8 mouse cellular contexts compared by ENCODE assay signal in genomic region chr1:80218268-80218667, GRCm38 (mm10). TPM values are rescaled to one million over a fixed set of nuclear protein-coding genes. Genes with fewer than 3 reads are reported as not detected.
A peak's percentile ranks its signal among the peaks of the same experiment; 100 is the strongest.
DNase-seq lines count a peak whose midpoint lies in the region; ATAC-seq and TF ChIP-seq lines count a peak whose summit lies in the region.

Fam124b (minus strand) TSS chr1:80218473.

- H3K4me1 ChIP-seq in forebrain, embryonic 10.5 days = no peaks in the 10 kb centered on the region
- no peaks in the 10 kb centered on the region for H3K4me1 ChIP-seq in forebrain, embryonic 15.5 days
- no peaks in the 10 kb centered on the region for H3K4me1 ChIP-seq in hindbrain, postnatal 0 days (ENCODE audit: insufficient read depth, low read length)

- H3K36me3 ChIP-seq in forebrain, embryonic 10.5 days (replicated peaks) = no peaks in the 10 kb centered on the region
- no peaks in the 10 kb centered on the region for H3K36me3 ChIP-seq in forebrain, embryonic 15.5 days
- H3K36me3 ChIP-seq in hindbrain, postnatal 0 days (ENCODE audit: insufficient read depth, low read length) = no peaks in the 10 kb centered on the region

- no peak within 1 kb of the TSS for H3K9ac ChIP-seq in forebrain, embryonic 15.5 days (replicated peaks)
- no peak within 1 kb of the TSS for H3K9ac ChIP-seq in hindbrain, postnatal 0 days (replicated peaks; ENCODE audit: low read length)

- H3K9me3 ChIP-seq in forebrain, embryonic 10.5 days = no peaks in the 10 kb centered on the region
- no peaks in the 10 kb centered on the region for H3K9me3 ChIP-seq in forebrain, embryonic 15.5 days
- H3K9me3 ChIP-seq in hindbrain, postnatal 0 days (ENCODE audit: low read length) = no peaks in the 10 kb centered on the region

- TF ChIP-seq CTCF in hindbrain, postnatal 0 days (IDR thresholded peaks at IDR 0.05; ENCODE audit: low read depth) = no peak

- no peaks in the 10 kb centered on the region for H3K27me3 ChIP-seq in forebrain, embryonic 10.5 days (ENCODE audit: poor library complexity, severe bottlenecking)
- H3K27me3 ChIP-seq in forebrain, embryonic 15.5 days = no peaks in the 10 kb centered on the region
- H3K27me3 ChIP-seq in hindbrain, postnatal 0 days (ENCODE audit: insufficient read depth, low read length) = no peaks in the 10 kb centered on the region

- H3K4me2 ChIP-seq in forebrain, embryonic 15.5 days (replicated peaks) = no peak within 1 kb of the TSS
- no peak within 1 kb of the TSS for H3K4me2 ChIP-seq in hindbrain, postnatal 0 days (ENCODE audit: low read depth, low read length)

- no peak within 1 kb of the TSS for H3K4me3 ChIP-seq in forebrain, embryonic 10.5 days
- no peak within 1 kb of the TSS for H3K4me3 ChIP-seq in forebrain, embryonic 15.5 days
- no peak within 1 kb of the TSS for H3K4me3 ChIP-seq in hindbrain, postnatal 0 days (ENCODE audit: low read length)

- DNase-seq in forebrain, embryonic 10.5 days (ENCODE audit: extremely low spot score, low spot score) = no peak
- DNase-seq in gastrocnemius, postnatal 25 days = peak; percentile 60
- no peak for DNase-seq in hindbrain, postnatal 0 days (ENCODE audit: low spot score)
- DNase-seq in lung, adult 18-20 months = peak; percentile 42 to 72
- DNase-seq in thymus, postnatal 25 days = peak; percentile 43
- DNase-seq in layer of hippocampus, postnatal 36 days = no peak
- DNase-seq in cerebellum, postnatal 25 days = no peak

- no peak for ATAC-seq in forebrain, embryonic 15.5 days (replicated peaks)
- ATAC-seq in hindbrain, postnatal 0 days = peak; percentile 53; the same call in 1 of the 2 replicates

- WGBS in forebrain, embryonic 10.5 days = 86% methylated on average over 6 of the region's 6 CpGs
- WGBS in forebrain, embryonic 15.5 days = 79% methylated on average over 6 of the region's 6 CpGs
- 75% methylated on average over 6 of the region's 6 CpGs for WGBS in hindbrain, postnatal 0 days

- H3K27ac ChIP-seq in forebrain, embryonic 10.5 days = peak within 1 kb of the TSS; percentile 6; the same call in 1 of the 2 replicates
- H3K27ac ChIP-seq in forebrain, embryonic 15.5 days (replicated peaks) = no peak within 1 kb of the TSS
- H3K27ac ChIP-seq in hindbrain, postnatal 0 days = no peak within 1 kb of the TSS

RNA-seq across cellular contexts. Expression of gene Fam124b, which starts in this region (rescaled TPM):
- polyA plus RNA-seq in forebrain, embryonic 10.5 days (2016; fragmentation: Nextera tagmentation; extraction: Ambion mirVana) = 0.31 and 0.32 TPM in 2 replicates
- polyA plus RNA-seq in forebrain, embryonic 15.5 days (2015; fragmentation: Nextera tagmentation; extraction: Ambion mirVana) = 0.45 and 0.55 TPM in 2 replicates
- 1 to 10 TPM in 1 of 2 experiments, under 1 TPM in 1; 0.70 to 1.5 TPM for total RNA-seq in gastrocnemius, postnatal 25 days (2021)
- total RNA-seq in hindbrain, postnatal 0 days (2014; rRNA removed) = 0.84 and 1.3 TPM in 2 replicates
- polyA plus RNA-seq in hindbrain, postnatal 0 days (2015; fragmentation: Nextera tagmentation; extraction: Ambion mirVana) = 0.33 and 0.38 TPM in 2 replicates
- total RNA-seq in layer of hippocampus, postnatal 36 days (2021) = under 1 TPM; 0.51 to 0.70 TPM

Comparison
In these comparisons a context has a peak if more than half of its experiments do, and no peak if none do; other contexts are left out.
1. DNase-seq: peak in gastrocnemius, postnatal 25 days (single experiment), lung, adult 18-20 months (2 of 2) and thymus, postnatal 25 days (single experiment); none in forebrain, embryonic 10.5 days (single experiment), hindbrain, postnatal 0 days (single experiment), layer of hippocampus, postnatal 36 days (0 of 2) and cerebellum, postnatal 25 days (0 of 2).